Mouse (Mus musculus): ENCODE measurements around the gene Sept10. TPM values are rescaled to one million over a fixed set of nuclear protein-coding genes. Genes with fewer than 3 reads are reported as not detected.

The Sept10 gene
- total and polyA plus RNA-seq, 3 experiments = not detected

DNA sequence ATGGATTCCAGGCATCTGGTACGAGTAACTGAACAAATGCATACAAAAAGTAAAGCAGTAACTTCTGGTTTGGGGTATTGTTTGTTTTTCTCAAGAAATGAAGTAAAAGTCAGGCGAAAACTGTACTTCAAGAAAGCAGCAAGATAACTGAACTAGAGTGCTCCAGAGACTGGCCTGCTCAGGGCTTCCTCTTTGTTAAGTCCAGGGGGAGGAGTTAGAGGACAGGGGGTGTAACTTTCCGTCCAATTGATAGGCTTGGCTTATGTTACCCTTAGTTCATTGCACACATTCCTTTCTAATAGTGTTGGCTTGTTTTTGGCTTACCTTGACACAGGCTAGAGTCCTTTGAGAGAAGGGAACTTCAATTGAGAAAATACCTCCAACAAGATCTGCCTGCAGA lies 63.0 kb downstream of the Sept10 start:
- peaks cover 0 to 2% of the 10 kb centered on the region in 2 experiments; a peak in 2 of 4 replicates for H3K4me1 ChIP-seq (ENCODE audit: control insufficient read depth in 1 of 2, insufficient read depth in 2 of 2, low read length in 2 of 2)
- no peaks in the 10 kb centered on the region for H3K79me2 ChIP-seq (ENCODE audit: control insufficient read depth, insufficient read depth, low read length, poor library complexity)
- no peak overlapping the region for H3K9ac ChIP-seq (ENCODE audit: control insufficient read depth, low read depth, low read length, poor library complexity, severe bottlenecking)
- H3K4me3 ChIP-seq (ENCODE audit: control insufficient read depth in 1 of 2, insufficient read depth in 1 of 2, low read depth in 2 of 2, low read length in 2 of 2) = no peak overlapping the region
- H3K36me3 ChIP-seq (ENCODE audit: control insufficient read depth in 1 of 2, insufficient read depth in 2 of 2, low read length in 2 of 2) = peaks cover 0 to 2% of the 10 kb centered on the region in 2 experiments; a peak in 1 of 4 replicates
- no peaks in the 10 kb centered on the region for H3K9me3 ChIP-seq (replicated peaks; ENCODE audit: insufficient read depth, low read length)
- no peak for TF ChIP-seq MXI1 (IDR thresholded peaks at IDR 0.05; ENCODE audit: low read depth, low read length)
- TF ChIP-seq RCOR1 (IDR thresholded peaks at IDR 0.05; ENCODE audit: low read depth, low read length) = no peak
- TF ChIP-seq KAT2A (conservative IDR thresholded peaks at IDR 0.05; ENCODE audit: low read depth, low read length) = no peak
- no peak for TF ChIP-seq CHD1 (IDR thresholded peaks at IDR 0.05; ENCODE audit: low read depth, low read length)
- TF ChIP-seq RAD21 (IDR thresholded peaks at IDR 0.05; ENCODE audit: low read depth, low read length) = no peak
- TF ChIP-seq POLR2A (IDR thresholded peaks at IDR 0.05; ENCODE audit: control insufficient read depth in 1 of 2, insufficient read depth in 1 of 2, low read depth in 1 of 2, low read length in 2 of 2, poor library complexity in 1 of 2) = no peak
- no peak for TF ChIP-seq E2F4 (IDR thresholded peaks at IDR 0.05; ENCODE audit: borderline replicate concordance, low read depth, low read length)
- TF ChIP-seq ZNF384 (IDR thresholded peaks at IDR 0.05; ENCODE audit: low read depth, low read length) = no peak
- no peak for TF ChIP-seq HCFC1 (IDR thresholded peaks at IDR 0.05; ENCODE audit: low read depth, low read length)
- no peak for TF ChIP-seq TAL1 (IDR thresholded peaks at IDR 0.05; ENCODE audit: low read length)
- TF ChIP-seq MAZ (IDR thresholded peaks at IDR 0.05; ENCODE audit: low read depth, low read length) = no peak
- TF ChIP-seq GABPA (IDR thresholded peaks at IDR 0.05; ENCODE audit: low read depth, low read length) = no peak
- H3K27ac ChIP-seq (ENCODE audit: control insufficient read depth, low read depth, low read length) = no peak overlapping the region
- H3K27me3 ChIP-seq (ENCODE audit: control insufficient read depth in 1 of 2, insufficient read depth in 2 of 2, low read length in 2 of 2) = no peaks in the 10 kb centered on the region
- peak; percentile 47 for DNase-seq (ENCODE audit: low read depth, low spot score)

- H3K27ac ChIP-seq (ENCODE audit: control insufficient read depth, low read depth, low read length) = no peak overlapping the region
- no peaks in the 10 kb centered on the region for H3K9me3 ChIP-seq (replicated peaks; ENCODE audit: insufficient read depth, low read length)
- H3K27me3 ChIP-seq (ENCODE audit: control insufficient read depth in 1 of 2, insufficient read depth in 2 of 2, low read length in 2 of 2) = no peaks in the 10 kb centered on the region
- no peak overlapping the region for H3K4me3 ChIP-seq (ENCODE audit: control insufficient read depth in 1 of 2, insufficient read depth in 1 of 2, low read depth in 2 of 2, low read length in 2 of 2)
- no peaks in the 10 kb centered on the region for H3K4me1 ChIP-seq (ENCODE audit: control insufficient read depth in 1 of 2, insufficient read depth in 2 of 2, low read length in 2 of 2)
- no peak overlapping the region for H3K9ac ChIP-seq (ENCODE audit: control insufficient read depth, low read depth, low read length, poor library complexity, severe bottlenecking)
- no peaks in the 10 kb centered on the region for H3K79me2 ChIP-seq (ENCODE audit: control insufficient read depth, insufficient read depth, low read length, poor library complexity)
- no peaks in the 10 kb centered on the region for H3K36me3 ChIP-seq (ENCODE audit: control insufficient read depth in 1 of 2, insufficient read depth in 2 of 2, low read length in 2 of 2)
- no peak for DNase-seq (ENCODE audit: low read depth, low spot score)
- TF ChIP-seq MYB (IDR thresholded peaks at IDR 0.05; ENCODE audit: low read depth, low read length) (no peak), MXI1 (IDR thresholded peaks at IDR 0.05; ENCODE audit: low read depth, low read length) (no peak), ZMIZ1 (IDR thresholded peaks at IDR 0.05; ENCODE audit: low read depth, low read length) (no peak)
Measured at GRCm38 (mm10) chr10:59152544-59153081, 69.0 kb downstream of the Sept10 start.
